Mouse (Mus musculus): ENCODE results near the gene Coa7. TPM values are rescaled to one million over a fixed set of nuclear protein-coding genes. Genes with fewer than 3 reads are reported as not detected.

Coa7 gene
- total RNA-seq (2015), result 14.5 and 19.2 TPM in 2 replicates
- total RNA-seq (2017), result 6.4 and 11.8 TPM in 2 replicates

- peak; percentile 92 for ATAC-seq (replicated peaks; ENCODE audit: poor library complexity)
Observed at GRCm38 (mm10) chr4:108327730-108328484, at the start of gene Coa7. Gene Coa7 (plus strand): TSS chr4:108328140.

DNA sequence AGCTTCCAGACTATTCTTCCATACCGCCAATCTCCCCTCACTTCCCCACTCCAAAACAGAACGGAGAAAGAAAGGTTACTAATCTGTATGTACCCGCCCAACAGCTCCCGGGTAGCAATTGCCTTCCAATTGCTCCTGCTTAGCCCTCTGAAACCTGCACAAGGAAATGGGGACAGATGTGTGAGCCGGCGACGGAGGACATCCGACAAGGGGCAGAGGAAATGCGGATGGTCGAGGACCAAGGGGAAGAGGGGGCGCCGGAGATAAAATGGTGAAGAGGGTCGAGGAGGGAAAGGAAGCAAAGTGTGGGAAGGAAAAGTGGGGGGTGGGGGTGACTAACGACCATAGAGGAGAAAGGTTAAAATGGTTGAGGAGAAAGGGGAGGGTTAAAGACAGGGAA, 27.7 kb upstream of the Coa7 start:
- peak; percentile 3; the same call in 1 of the 2 replicates for ATAC-seq (replicated peaks; ENCODE audit: poor library complexity)

DNA sequence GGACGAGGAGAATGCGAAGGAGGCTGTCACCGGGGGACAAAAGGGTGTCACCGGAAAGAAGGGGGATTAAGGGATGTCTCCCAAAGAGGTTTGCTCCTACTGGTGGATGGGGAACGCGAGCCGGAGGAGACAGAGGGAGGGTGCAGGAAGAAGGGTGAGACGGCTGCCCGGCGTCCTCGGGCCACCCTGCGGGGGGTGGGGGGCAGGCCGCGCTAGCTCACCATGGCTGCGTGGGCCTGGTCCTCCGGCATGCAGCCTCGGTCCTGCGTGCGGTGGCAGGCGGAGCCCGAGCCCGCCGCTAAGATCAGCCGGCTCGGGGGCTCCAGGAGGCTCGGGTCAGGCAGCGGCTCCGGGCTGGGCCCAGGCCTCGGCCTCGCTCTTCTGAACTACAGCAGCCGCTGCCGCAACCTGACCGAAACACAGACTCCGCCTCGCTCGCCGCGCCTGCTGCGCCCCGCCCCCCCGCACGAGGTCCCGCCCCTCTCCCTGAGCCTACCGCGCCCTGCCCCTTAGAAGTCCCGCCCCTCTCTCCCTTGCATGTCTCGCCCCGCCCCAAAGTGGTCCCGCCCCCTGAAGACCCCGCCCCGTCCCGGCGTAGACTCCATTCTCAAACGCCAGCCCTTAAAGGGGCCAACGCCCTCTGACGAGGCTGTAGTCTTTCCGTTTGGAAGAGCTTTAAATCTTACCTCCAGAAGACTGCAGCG, 27.1 kb upstream of the Coa7 start, which contains the start of gene Zyg11b:
Gene Zyg11b (minus strand): TSS at position 427 of the 704 bp plus-strand sequence.
- peak; percentile 94 for ATAC-seq (replicated peaks; ENCODE audit: poor library complexity)

DNA sequence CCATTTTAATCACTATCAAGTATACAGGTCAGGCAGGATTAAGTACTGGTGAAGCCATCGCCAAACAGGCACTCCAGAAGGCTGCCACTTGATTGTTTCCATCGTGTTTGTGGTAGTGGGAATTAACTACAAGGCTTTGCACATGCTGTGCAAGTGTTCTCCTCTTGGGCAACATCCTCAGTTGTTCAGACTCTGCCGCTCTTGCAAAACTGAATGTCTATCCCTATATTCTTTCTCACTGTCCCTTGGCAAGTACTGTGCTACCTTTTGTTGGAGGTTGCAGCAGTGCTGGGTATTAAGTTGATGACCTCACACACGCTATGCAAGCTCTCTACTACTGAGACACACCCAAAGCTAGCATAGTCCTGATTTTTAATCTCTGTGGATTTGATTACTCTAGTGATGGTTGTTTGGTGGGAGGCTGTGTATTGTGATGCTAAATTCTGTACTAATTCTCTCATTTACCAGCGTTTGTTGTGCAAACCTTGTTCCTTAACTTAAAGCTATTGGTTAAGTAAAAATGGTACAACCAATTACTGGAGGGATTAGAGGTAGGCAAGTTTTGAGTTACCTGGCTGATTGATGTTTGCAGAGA, 25.5 kb upstream of the Coa7 start:
- peak; percentile 50 for ATAC-seq (replicated peaks; ENCODE audit: poor library complexity)

DNA sequence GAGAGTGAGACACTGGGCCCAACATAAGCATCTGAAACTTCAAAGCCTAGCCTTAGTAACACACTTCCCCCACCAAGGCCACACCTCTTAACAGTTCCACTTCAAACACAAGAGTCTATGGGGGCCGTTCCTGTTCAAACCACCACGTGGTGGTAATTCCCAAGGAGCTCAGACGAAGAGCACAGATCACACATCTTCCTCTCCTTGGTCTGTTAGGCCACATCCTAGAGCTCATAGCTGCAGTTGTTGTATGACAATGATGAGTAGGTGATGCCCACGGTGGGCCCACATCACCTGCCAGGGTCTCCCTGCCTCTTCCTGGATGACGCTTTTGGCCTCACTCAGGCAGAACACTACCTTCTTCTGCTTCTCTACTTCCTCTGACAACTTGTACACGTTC, 17.2 kb upstream of the Coa7 start:
- ATAC-seq (replicated peaks; ENCODE audit: poor library complexity), result no peak

GRCm38 (mm10) chr4:108314041-108314440, 13.9 kb upstream of the Coa7 start:
- ATAC-seq (replicated peaks; ENCODE audit: poor library complexity), result no peak

GRCm38 (mm10) chr4:108317656-108318605, 10.0 kb upstream of the Coa7 start:
- ATAC-seq (replicated peaks; ENCODE audit: poor library complexity), result peak; percentile 55

DNA sequence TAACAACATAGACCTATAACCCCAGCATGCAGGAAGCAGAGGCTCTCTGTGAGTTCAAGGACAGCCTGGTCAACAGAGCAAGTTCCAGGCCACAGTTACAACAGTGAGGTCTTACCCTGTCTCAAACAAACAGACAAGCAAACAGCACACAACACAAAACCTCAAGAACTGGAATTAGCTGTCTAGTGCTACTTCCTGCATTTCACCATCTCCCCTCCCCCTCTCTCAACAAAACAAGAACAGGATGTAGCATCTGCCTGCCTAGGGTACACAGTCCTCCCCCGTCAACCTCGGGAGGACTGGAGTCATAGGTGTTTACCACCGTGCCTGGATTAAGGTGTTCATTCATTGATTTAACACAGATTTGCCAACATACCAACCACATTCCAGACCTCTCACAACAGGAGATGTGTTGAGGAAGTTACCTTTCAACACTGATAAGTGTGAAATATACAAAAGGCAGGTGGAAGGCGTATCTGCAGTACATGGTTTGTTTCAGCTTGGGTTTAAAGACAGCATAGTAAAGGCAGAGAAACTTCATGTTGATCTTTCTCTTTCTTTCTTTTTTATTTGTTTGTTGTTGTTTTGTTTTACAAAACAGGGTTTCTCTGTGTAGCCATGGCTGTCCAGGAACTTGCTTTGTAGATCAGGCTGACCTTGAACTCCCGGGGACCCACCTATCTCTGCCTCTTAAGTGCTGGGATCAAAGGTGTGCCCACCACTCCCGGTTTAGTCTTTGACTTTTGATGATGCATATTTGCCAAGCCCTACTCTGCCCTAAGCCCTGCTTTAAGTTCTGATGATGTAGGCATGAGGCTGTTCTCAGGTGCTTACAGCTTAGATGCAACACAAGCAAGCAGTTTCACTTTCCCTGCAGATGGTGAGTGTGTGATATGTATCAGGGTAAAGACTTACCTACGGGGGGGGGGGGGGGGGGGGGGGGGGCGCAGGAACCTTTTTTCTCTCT, 9.0 kb upstream of the Coa7 start:
- peak; percentile 68 for ATAC-seq (replicated peaks; ENCODE audit: poor library complexity)

- 0 out of 2 replicates have a peak, but pooled peaks have one; percentile 38 for ATAC-seq (replicated peaks; ENCODE audit: poor library complexity)
Observed at GRCm38 (mm10) chr4:108319747-108320146, 8.2 kb upstream of the Coa7 start.

DNA sequence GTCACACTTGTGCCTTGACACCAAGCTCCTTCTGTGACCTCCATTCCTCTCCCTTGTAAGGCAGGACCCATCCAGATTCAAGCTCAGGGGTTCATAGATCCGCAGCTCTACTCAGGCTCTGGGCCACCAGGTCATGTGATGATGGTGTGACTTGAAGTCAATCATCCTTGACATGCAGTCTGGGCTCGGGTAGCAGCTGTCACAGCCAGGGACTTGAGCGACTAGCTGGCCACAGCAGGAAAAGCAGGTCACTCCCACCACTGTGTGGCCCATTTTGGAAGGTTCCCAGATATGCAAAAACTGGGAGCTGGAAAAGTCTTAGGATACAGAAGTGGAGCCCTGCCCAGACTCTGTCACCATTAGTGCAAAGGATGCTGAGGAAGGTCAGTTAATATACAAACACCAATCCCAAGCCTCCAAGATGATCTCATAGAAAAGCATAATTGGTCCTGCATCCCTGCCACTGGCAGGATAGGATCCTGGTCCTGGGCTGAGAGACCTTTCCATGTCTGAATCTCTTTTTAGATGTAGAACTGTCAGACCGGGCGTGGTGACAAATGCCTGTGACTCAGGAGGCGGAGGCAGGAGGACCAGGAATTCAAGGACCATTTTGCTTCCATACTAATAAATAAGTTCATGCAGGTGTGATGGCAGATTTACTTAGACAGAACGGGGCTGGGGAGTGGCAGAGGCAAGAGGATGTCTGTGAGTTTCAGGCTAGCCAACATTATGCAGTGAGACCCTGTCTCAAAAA, 7.1 kb upstream of the Coa7 start:
- no peak for ATAC-seq (replicated peaks; ENCODE audit: poor library complexity)

DNA sequence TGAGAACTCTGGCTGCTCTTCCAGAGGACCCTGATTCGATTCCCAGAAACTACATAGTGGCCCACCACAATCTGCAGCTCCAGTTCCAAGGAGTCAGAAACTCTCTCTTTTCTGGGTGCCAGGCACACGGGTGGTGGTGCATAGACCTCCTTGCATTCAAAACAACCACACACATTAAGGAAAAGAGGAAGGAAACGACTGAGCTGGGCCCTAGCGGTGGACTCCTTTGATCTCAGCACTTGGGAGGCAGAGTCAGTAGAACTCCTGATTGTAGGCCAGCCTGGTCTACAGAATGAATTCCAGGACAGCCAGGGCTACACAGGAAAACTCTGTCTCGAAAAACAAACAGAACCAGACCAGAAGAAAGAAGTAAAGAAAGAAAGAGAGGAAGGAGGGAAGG, 4.4 kb upstream of the Coa7 start:
- ATAC-seq (replicated peaks; ENCODE audit: poor library complexity), result no peak

GRCm38 (mm10) chr4:108327071-108327579, 815 bp upstream of the Coa7 start:
- peak; percentile 23; the same call in 1 of the 2 replicates for ATAC-seq (replicated peaks; ENCODE audit: poor library complexity)

- ATAC-seq (replicated peaks; ENCODE audit: poor library complexity), result no peak
Observed at GRCm38 (mm10) chr4:108329840-108330239, 1.9 kb downstream of the Coa7 start.

DNA sequence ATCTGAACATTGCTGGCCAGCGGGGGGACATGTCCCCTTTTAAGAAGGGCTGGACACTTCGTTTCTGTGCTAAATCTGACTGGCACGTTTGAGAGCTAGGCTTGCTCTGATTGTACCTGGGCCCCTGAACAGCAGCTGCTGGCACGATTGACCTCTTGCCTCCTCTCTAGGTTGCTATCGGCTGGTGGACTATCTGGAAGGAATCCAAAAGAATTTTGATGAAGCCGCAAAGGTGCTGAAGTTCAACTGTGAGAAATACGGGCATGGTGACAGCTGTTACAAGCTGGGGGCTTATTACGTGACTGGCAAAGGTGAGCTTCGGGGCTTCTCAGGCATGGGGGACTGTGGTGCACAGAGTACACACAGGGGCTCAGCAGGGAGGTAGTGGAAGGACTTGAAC, 4.1 kb downstream of the Coa7 start:
- no peak for ATAC-seq (replicated peaks; ENCODE audit: poor library complexity)

DNA sequence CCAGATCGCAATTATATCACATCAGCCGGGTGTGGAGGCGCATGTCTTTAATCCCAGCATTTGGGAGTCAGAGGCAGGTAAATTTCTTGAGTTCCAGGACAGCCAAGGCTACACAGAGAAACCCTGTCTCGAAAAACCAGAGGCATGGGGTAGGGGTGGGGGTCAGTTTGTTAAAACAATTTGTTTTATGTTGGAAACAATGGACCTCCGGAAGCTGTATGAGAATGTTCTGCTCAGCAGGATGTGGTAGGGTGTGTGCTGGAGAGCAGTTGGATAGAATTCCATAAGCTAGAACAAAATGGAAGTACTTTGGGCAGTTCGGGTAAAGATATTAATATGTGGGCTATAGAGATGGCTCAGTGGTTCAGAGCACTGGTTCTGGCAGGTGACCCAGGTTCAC, 7.5 kb downstream of the Coa7 start:
- ATAC-seq (replicated peaks; ENCODE audit: poor library complexity), result no peak

DNA sequence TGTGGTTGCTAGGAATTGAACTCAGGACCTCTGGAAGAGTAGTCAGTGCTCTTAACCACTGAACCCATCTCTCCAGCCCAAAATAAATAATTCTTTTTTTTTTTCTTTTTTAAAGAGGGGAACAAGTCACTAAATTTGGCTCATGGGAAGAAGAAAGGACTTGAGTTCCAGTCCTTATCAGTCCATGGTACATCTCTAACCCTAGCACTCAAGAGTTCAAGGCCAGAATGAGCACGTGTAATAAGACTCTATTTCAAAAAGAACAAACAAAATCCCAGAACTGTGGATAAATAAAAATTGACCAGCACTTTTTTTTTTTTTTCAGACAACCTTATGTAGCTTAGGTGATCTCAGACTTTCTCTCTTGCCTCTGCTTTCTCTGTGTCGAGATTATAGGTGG, 8.8 kb downstream of the Coa7 start:
- ATAC-seq (replicated peaks; ENCODE audit: poor library complexity), result no peak

DNA sequence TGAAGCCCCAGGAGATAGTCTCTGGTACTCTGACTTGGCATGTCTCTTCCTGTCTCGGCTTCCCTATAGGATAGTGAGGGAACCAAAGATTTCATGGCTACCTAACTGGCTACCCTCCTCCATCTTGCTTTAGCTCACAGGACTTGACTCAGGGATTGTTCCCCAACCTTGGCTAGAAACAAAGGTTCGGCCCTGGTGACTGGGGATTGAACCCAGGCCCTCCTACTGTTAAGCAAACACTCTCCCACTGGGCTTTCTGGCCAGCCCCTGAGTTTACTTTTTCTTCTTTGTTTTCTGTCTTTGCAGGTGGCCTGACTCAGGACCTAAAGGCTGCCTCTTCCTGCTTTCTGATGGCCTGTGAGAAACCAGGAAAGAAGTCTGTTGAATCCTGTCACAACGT, 9.9 kb downstream of the Coa7 start:
- ATAC-seq (replicated peaks; ENCODE audit: poor library complexity), result no peak

DNA sequence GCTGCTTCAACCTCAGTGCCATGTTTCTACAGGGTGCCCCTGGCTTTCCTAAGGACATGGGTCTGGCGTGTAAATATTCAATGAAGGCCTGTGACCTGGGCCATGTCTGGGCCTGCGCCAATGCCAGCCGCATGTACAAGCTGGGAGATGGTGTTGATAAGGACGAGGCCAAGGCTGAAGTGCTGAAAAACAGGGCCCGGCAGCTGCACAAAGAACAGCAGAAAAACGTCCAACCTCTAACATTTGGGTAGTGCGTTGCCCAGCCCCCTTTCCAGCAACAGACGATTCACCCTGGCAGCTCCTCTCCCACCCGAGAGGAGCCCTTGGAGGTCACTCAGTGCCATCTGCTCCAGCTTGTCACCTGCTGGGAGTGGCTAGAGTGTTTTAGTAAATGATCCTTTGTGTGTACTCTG, 10.4 kb downstream of the Coa7 start:
- ATAC-seq (replicated peaks; ENCODE audit: poor library complexity), result peak; percentile 37; the same call in 1 of the 2 replicates
